Comparison of ENCODE assay signal across 18 mouse cellular contexts in genomic region chr12:37614769-37615168, GRCm38 (mm10).
"Had no signal": no experiment of that assay in that cellular context is flagged by ENCODE, and none has a peak within 500 bp of the region (broad histone marks: within the 10 kb centered on the region; RNA-seq: fewer than 3 reads in every experiment).

No protein-coding gene starts in this region.

- DNase-seq: kidney, adult 2 months; kidney, postnatal 25 days; layer of hippocampus, postnatal 36 days; left cerebral cortex, postnatal 4 days; liver, postnatal 0 days; lung, embryonic 14.5 days; lung, postnatal 10 days; lung, postnatal 4 days; thymus, adult 18-20 months; thymus, postnatal 36 days had no signal

- H3K4me3 ChIP-seq: layer of hippocampus, adult 2 months; left cerebral cortex, adult 2 months; limb, embryonic 12.5 days; limb, embryonic 15.5 days; midbrain, embryonic 12.5 days; midbrain, embryonic 15.5 days; neural tube, embryonic 13.5 days had no signal

- H3K27me3 ChIP-seq: limb, embryonic 12.5 days; limb, embryonic 15.5 days; midbrain, embryonic 12.5 days; midbrain, embryonic 15.5 days; neural tube, embryonic 13.5 days had no signal

- H3K4me2 ChIP-seq: limb, embryonic 12.5 days; limb, embryonic 15.5 days; liver, embryonic 11.5 days; lung, embryonic 14.5 days; midbrain, embryonic 12.5 days; midbrain, embryonic 15.5 days; neural tube, embryonic 13.5 days had no signal

- H3K36me3 ChIP-seq: limb, embryonic 12.5 days; limb, embryonic 15.5 days; midbrain, embryonic 12.5 days; midbrain, embryonic 15.5 days; neural tube, embryonic 13.5 days had no signal

- ATAC-seq: liver, postnatal 0 days; midbrain, embryonic 15.5 days had no signal
